Mouse (Mus musculus) adipocyte (in vitro differentiated cells): ENCODE results near the gene Vill.

Experiments used
- DNase-seq: peaks from one replicate; pipeline ENCODE4 v3.0.0-alpha.2; 2016; ENCODE audit warnings: low spot score

Gene Vill

GRCm38 (mm10) chr9:119114911-119115310 lies 62.3 kb downstream of the Vill start:
- no peak for DNase-seq

GRCm38 (mm10) chr9:119119409-119120167 lies 67.0 kb downstream of the Vill start:
- no peak for DNase-seq

GRCm38 (mm10) chr9:119120168-119120560 lies 67.6 kb downstream of the Vill start:
- no peak for DNase-seq
